ENCODE assay signal across 8 mouse cellular contexts in genomic region chr12:111670976-111671375, GRCm38 (mm10). TPM values are rescaled to one million over a fixed set of nuclear protein-coding genes. Genes with fewer than 3 reads are reported as not detected.
DNase-seq lines count a peak whose midpoint lies in the region; ATAC-seq and TF ChIP-seq lines count a peak whose summit lies in the region.

No protein-coding gene starts in this region.

- WGBS in kidney, adult 2 months: 9% methylated on average over 35 of the region's 35 CpGs
- under 1% methylated on average over 35 of the region's 35 CpGs for WGBS in hindbrain, embryonic 10.5 days
- under 1% methylated on average over 35 of the region's 35 CpGs for WGBS in midbrain, embryonic 11.5 days

- H3K27ac ChIP-seq in kidney, adult 2 months (ENCODE audit: insufficient read depth, low read depth, low read length): no peak overlapping the region
- peak overlapping the region; percentile 95 for H3K27ac ChIP-seq in hindbrain, embryonic 10.5 days
- H3K27ac ChIP-seq in midbrain, embryonic 11.5 days (ENCODE audit: low read depth, low read length): peak overlapping the region; percentile 87

- no peaks in the 10 kb centered on the region for H3K27me3 ChIP-seq in kidney, adult 2 months (replicated peaks; ENCODE audit: control insufficient read depth, insufficient read depth, low read length)
- H3K27me3 ChIP-seq in hindbrain, embryonic 10.5 days (ENCODE audit: insufficient read depth, poor library complexity, severe bottlenecking): peaks cover 65% of the 10 kb centered on the region
- peaks cover 6% of the 10 kb centered on the region for H3K27me3 ChIP-seq in midbrain, embryonic 11.5 days (ENCODE audit: control insufficient read depth, insufficient read depth, low read length)

- TF ChIP-seq CTCF in kidney, adult 2 months (conservative IDR thresholded peaks at IDR 0.05; ENCODE audit: insufficient read depth, insufficient read length, low read depth, low read length): no peak

- no peak for TF ChIP-seq POLR2A in kidney, adult 2 months (IDR thresholded peaks at IDR 0.05; ENCODE audit: low read depth, low read length)

- H3K9ac ChIP-seq in midbrain, embryonic 11.5 days (ENCODE audit: low read length): peak overlapping the region; percentile 97

- ATAC-seq in midbrain, embryonic 11.5 days (ENCODE audit: low FRiP score): 0 out of 2 replicates have a peak, but pooled peaks have one; percentile 0
- no peak for ATAC-seq in erythroid progenitor cell, adult 5-6 weeks (replicated peaks; ENCODE audit: low FRiP score, poor library complexity, severe bottlenecking)

- peak overlapping the region; percentile 61 for H3K4me2 ChIP-seq in midbrain, embryonic 11.5 days

- no peak for DNase-seq in kidney, adult 2 months
- DNase-seq in kidney, adult 11 months: no peak
- peak; percentile 20 for DNase-seq in T-cell, adult 2 months (ENCODE audit: low spot score)
- DNase-seq in hindbrain, embryonic 10.5 days (ENCODE audit: low spot score): no peak
- no peak for DNase-seq in midbrain, embryonic 11.5 days (ENCODE audit: low spot score, missing footprints)
- no peak for DNase-seq in urinary bladder, postnatal 14 days (ENCODE audit: low spot score)
- no peak for DNase-seq in adrenal gland, postnatal 10 days

- H3K4me1 ChIP-seq in kidney, adult 2 months (ENCODE audit: control insufficient read depth, insufficient read depth, low read length): peaks cover 13% of the 10 kb centered on the region
- H3K4me1 ChIP-seq in hindbrain, embryonic 10.5 days (replicated peaks): peaks cover 60% of the 10 kb centered on the region
- H3K4me1 ChIP-seq in midbrain, embryonic 11.5 days (ENCODE audit: control insufficient read depth, insufficient read depth, low read length): peaks cover 28% of the 10 kb centered on the region

- no peaks in the 10 kb centered on the region for H3K36me3 ChIP-seq in kidney, adult 2 months (ENCODE audit: control insufficient read depth, insufficient read depth, low read length)
- peaks cover 46% of the 10 kb centered on the region for H3K36me3 ChIP-seq in hindbrain, embryonic 10.5 days
- H3K36me3 ChIP-seq in midbrain, embryonic 11.5 days (ENCODE audit: control insufficient read depth, insufficient read depth, low read length): peaks cover 12% of the 10 kb centered on the region; the same call in 1 of the 2 replicates

- H3K9me3 ChIP-seq in hindbrain, embryonic 10.5 days: no peaks in the 10 kb centered on the region
- no peaks in the 10 kb centered on the region for H3K9me3 ChIP-seq in midbrain, embryonic 11.5 days (ENCODE audit: control insufficient read depth, low read length)

- H3K4me3 ChIP-seq in kidney, adult 2 months (ENCODE audit: insufficient read depth, low read depth, low read length): peak overlapping the region; percentile 61
- peak overlapping the region; percentile 90 for H3K4me3 ChIP-seq in hindbrain, embryonic 10.5 days
- peak overlapping the region; percentile 91 for H3K4me3 ChIP-seq in midbrain, embryonic 11.5 days (ENCODE audit: low read depth, low read length)

RNA-seq across cellular contexts. Expression of gene Ckb, which starts 1.2 kb away (rescaled TPM):
- polyA plus RNA-seq in kidney, adult 2 months (2012; rRNA removed): 280 and 340 TPM in 2 replicates
- 2,059 and 2,773 TPM in 2 replicates for polyA plus RNA-seq in hindbrain, embryonic 10.5 days (2016; fragmentation: Nextera tagmentation; extraction: Ambion mirVana)
- polyA plus RNA-seq in midbrain, embryonic 11.5 days (2014; fragmentation: Nextera tagmentation; extraction: Ambion mirVana): 2,717 and 2,900 TPM in 2 replicates
- total RNA-seq in erythroid progenitor cell, adult 5-6 weeks (2015; ENCODE audit: low replicate concordance): 2.5 and 9.4 TPM in 2 replicates
- total RNA-seq in erythroid progenitor cell, adult 5-6 weeks (2017; ENCODE audit: low replicate concordance): 5.2 and 10.0 TPM in 2 replicates
- 10 to 100 TPM; 46.2 to 53.1 TPM for total RNA-seq in adrenal gland, postnatal 10 days (2021)

RNA-seq across cellular contexts. Expression of gene Trmt61a, which starts 6.9 kb away (rescaled TPM):
- polyA plus RNA-seq in kidney, adult 2 months (2012; rRNA removed): 12.4 and 16.9 TPM in 2 replicates
- 15.1 and 16.2 TPM in 2 replicates for polyA plus RNA-seq in hindbrain, embryonic 10.5 days (2016; fragmentation: Nextera tagmentation; extraction: Ambion mirVana)
- 5.5 and 6.0 TPM in 2 replicates for polyA plus RNA-seq in midbrain, embryonic 11.5 days (2014; fragmentation: Nextera tagmentation; extraction: Ambion mirVana)
- 1.8 and 2.1 TPM in 2 replicates for total RNA-seq in erythroid progenitor cell, adult 5-6 weeks (2015; ENCODE audit: low replicate concordance)
- 0.39 and 2.3 TPM in 2 replicates for total RNA-seq in erythroid progenitor cell, adult 5-6 weeks (2017; ENCODE audit: low replicate concordance)
- 10 to 100 TPM in 1 of 2 experiments, 1 to 10 TPM in 1; 9.5 to 11.3 TPM for total RNA-seq in adrenal gland, postnatal 10 days (2021)

RNA-seq across cellular contexts. Expression of gene Bag5, which starts 42.1 kb away (rescaled TPM):
- polyA plus RNA-seq in kidney, adult 2 months (2012; rRNA removed): 11.3 and 14.6 TPM in 2 replicates
- polyA plus RNA-seq in hindbrain, embryonic 10.5 days (2016; fragmentation: Nextera tagmentation; extraction: Ambion mirVana): 53.5 and 53.6 TPM in 2 replicates
- 62.2 and 64.1 TPM in 2 replicates for polyA plus RNA-seq in midbrain, embryonic 11.5 days (2014; fragmentation: Nextera tagmentation; extraction: Ambion mirVana)
- 5.4 and 6.3 TPM in 2 replicates for total RNA-seq in erythroid progenitor cell, adult 5-6 weeks (2015; ENCODE audit: low replicate concordance)
- 1.2 and 8.1 TPM in 2 replicates for total RNA-seq in erythroid progenitor cell, adult 5-6 weeks (2017; ENCODE audit: low replicate concordance)
- 10 to 100 TPM; 32.1 to 35.4 TPM for total RNA-seq in adrenal gland, postnatal 10 days (2021)

RNA-seq across cellular contexts. Expression of gene Apopt1, which starts 42.1 kb away (rescaled TPM):
- 63.8 and 68.4 TPM in 2 replicates for polyA plus RNA-seq in kidney, adult 2 months (2012; rRNA removed)
- 55.3 and 59.2 TPM in 2 replicates for polyA plus RNA-seq in hindbrain, embryonic 10.5 days (2016; fragmentation: Nextera tagmentation; extraction: Ambion mirVana)
- 50.8 and 54.7 TPM in 2 replicates for polyA plus RNA-seq in midbrain, embryonic 11.5 days (2014; fragmentation: Nextera tagmentation; extraction: Ambion mirVana)
- total RNA-seq in erythroid progenitor cell, adult 5-6 weeks (2015; ENCODE audit: low replicate concordance): 8.4 and 22.7 TPM in 2 replicates
- 4.8 and 11.3 TPM in 2 replicates for total RNA-seq in erythroid progenitor cell, adult 5-6 weeks (2017; ENCODE audit: low replicate concordance)
- total RNA-seq in adrenal gland, postnatal 10 days (2021): 10 to 100 TPM; 69.0 to 72.8 TPM
